Mouse (Mus musculus): ENCODE data around the gene Asic5. TPM values are rescaled to one million over a fixed set of nuclear protein-coding genes. Genes with fewer than 3 reads are reported as not detected.

The Asic5 gene
- total RNA-seq, 1 experiment, result not detected

DNA sequence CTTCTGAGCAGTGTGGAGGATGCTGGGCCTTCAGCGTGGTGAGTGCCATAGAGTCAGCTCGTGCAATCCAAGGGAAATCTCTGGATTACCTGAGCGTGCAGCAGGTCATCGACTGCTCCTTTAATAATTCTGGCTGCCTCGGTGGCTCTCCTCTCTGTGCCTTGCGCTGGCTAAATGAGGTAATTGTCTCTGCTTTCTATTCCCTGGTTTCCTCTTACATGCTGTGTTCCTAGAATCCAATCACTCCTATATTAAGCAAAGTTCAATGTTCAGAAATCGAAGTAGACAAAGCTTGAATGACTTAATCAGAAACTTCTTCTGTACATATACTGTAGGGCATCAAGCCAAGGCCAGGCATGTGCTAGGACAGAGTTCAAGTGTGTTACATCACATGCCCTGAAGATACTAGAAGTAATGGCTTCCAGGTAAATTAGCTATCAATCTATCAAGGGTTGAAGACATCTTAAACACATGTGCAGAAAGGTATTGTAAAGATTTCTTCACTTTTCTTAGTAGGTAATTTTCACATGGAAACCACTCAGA is 37.2 kb upstream of the Asic5 start:
- no peak for DNase-seq (ENCODE audit: low read depth, low spot score)

DNA sequence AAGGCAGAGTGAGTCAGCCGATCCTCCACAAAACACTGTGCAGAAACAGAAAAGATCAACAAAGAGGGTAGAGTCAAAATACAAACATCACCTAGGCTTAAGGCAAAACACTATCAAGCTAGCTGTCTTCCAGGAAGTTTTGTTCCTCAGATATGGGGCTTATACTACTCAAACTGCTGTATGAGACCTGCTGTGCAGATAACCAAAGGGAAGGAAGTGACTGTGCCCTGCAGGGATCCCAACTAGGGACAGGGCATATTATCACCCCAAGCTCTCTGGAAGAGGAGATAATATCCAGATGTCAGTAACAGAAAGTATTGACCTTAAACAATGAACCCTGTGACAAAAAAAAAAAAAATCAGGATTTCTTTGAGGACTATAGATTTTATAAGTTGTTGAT is 33.0 kb upstream of the Asic5 start:
- in situ Hi-C loops (cut with MboI; ENCODE audit: low sequenced_read_pairs in 2 of 2, unreplicated experiment in 2 of 2), result no loop called here
- no peak for DNase-seq (ENCODE audit: low read depth, low spot score)
- Histone ChIP-seq H3K36me3 (ENCODE audit: control insufficient read depth, insufficient read depth, low read length, poor library complexity, severe bottlenecking) (no peaks in the 10 kb centered on the region), H3K4me1 (ENCODE audit: control insufficient read depth in 2 of 2, insufficient read depth in 2 of 2, low read length in 2 of 2, poor library complexity in 1 of 2) (no peaks in the 10 kb centered on the region), H3K9me3 (ENCODE audit: control insufficient read depth, insufficient read depth, low read depth, low read length) (no peaks in the 10 kb centered on the region), H3K27ac (ENCODE audit: insufficient read depth, low read depth, low read length, poor library complexity, severe bottlenecking) (no peak overlapping the region), H3K4me3 (ENCODE audit: insufficient read depth in 1 of 2, low read depth in 1 of 2, low read length in 2 of 2, poor library complexity in 1 of 2, severe bottlenecking in 1 of 2) (no peak overlapping the region), H3K9ac (ENCODE audit: insufficient read depth, low read depth, low read length, poor library complexity, severe bottlenecking) (no peak overlapping the region)
- TF ChIP-seq CHD2 (IDR thresholded peaks at IDR 0.05; ENCODE audit: low read depth, low read length), result no peak
- TF ChIP-seq MAFK (IDR thresholded peaks at IDR 0.05; ENCODE audit: insufficient read depth, low read depth, low read length), result no peak
- TF ChIP-seq ZC3H11A (IDR thresholded peaks at IDR 0.05; ENCODE audit: borderline replicate concordance, low read depth, low read length), result no peak
- no peak for TF ChIP-seq ZNF384 (IDR thresholded peaks at IDR 0.05; ENCODE audit: low read depth, low read length)

More for the DNA sequence above, 37.2 kb upstream of the Asic5 start:
- H3K27ac ChIP-seq (ENCODE audit: insufficient read depth, low read depth, low read length, poor library complexity, severe bottlenecking), result no peak overlapping the region
- H3K9ac ChIP-seq (ENCODE audit: insufficient read depth, low read depth, low read length, poor library complexity, severe bottlenecking), result no peak overlapping the region
- no peaks in the 10 kb centered on the region for H3K9me3 ChIP-seq (ENCODE audit: control insufficient read depth, insufficient read depth, low read depth, low read length)
- no peaks in the 10 kb centered on the region for H3K4me1 ChIP-seq (ENCODE audit: control insufficient read depth in 2 of 2, insufficient read depth in 2 of 2, low read length in 2 of 2, poor library complexity in 1 of 2)
- no peak overlapping the region for H3K4me3 ChIP-seq (ENCODE audit: insufficient read depth in 1 of 2, low read depth in 1 of 2, low read length in 2 of 2, poor library complexity in 1 of 2, severe bottlenecking in 1 of 2)
- no peaks in the 10 kb centered on the region for H3K36me3 ChIP-seq (ENCODE audit: control insufficient read depth, insufficient read depth, low read length, poor library complexity, severe bottlenecking)
- no peak for TF ChIP-seq MAFK (IDR thresholded peaks at IDR 0.05; ENCODE audit: insufficient read depth, low read depth, low read length)
- TF ChIP-seq ZC3H11A (IDR thresholded peaks at IDR 0.05; ENCODE audit: borderline replicate concordance, low read depth, low read length), result no peak
- no peak for TF ChIP-seq HCFC1 (IDR thresholded peaks at IDR 0.05; ENCODE audit: borderline replicate concordance, insufficient read depth, low read length)
- in situ Hi-C loops (cut with MboI; ENCODE audit: low sequenced_read_pairs in 2 of 2, unreplicated experiment in 2 of 2), result no loop called here

DNA sequence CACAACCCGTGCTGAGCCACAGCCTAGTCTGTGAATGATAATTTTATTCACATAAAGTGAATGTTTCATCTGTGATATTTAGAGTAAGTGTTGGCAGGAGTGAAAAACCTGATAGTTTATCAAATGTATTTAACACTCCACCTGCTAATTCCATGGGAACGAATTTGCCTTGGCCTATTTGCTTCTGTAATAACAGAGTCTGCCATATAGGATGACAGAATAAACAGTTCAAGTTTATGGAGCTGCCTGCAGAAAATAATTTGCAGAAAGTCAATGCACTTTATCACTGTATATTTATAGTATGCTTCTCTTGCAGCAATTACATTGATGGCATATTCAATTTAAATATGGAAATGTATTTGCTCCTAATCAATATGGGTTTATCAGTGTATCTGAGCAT is 30.3 kb upstream of the Asic5 start:
- no peak overlapping the region for H3K27ac ChIP-seq (ENCODE audit: insufficient read depth, low read depth, low read length, poor library complexity, severe bottlenecking)
- DNase-seq (ENCODE audit: low read depth, low spot score), result no peak
- in situ Hi-C loops (cut with MboI; ENCODE audit: low sequenced_read_pairs in 2 of 2, unreplicated experiment in 2 of 2), result no loop called here
- H3K4me1 ChIP-seq (ENCODE audit: control insufficient read depth in 2 of 2, insufficient read depth in 2 of 2, low read length in 2 of 2, poor library complexity in 1 of 2), result no peaks in the 10 kb centered on the region
- no peaks in the 10 kb centered on the region for H3K9me3 ChIP-seq (ENCODE audit: control insufficient read depth, insufficient read depth, low read depth, low read length)
- no peak for TF ChIP-seq ZC3H11A (IDR thresholded peaks at IDR 0.05; ENCODE audit: borderline replicate concordance, low read depth, low read length)
- no peak for TF ChIP-seq CHD2 (IDR thresholded peaks at IDR 0.05; ENCODE audit: low read depth, low read length)
- TF ChIP-seq MAFK (IDR thresholded peaks at IDR 0.05; ENCODE audit: insufficient read depth, low read depth, low read length), result no peak
- TF ChIP-seq HCFC1 (IDR thresholded peaks at IDR 0.05; ENCODE audit: borderline replicate concordance, insufficient read depth, low read length), result no peak
- no peak for TF ChIP-seq ZNF384 (IDR thresholded peaks at IDR 0.05; ENCODE audit: low read depth, low read length)
- no peak overlapping the region for H3K4me3 ChIP-seq (ENCODE audit: insufficient read depth in 1 of 2, low read depth in 1 of 2, low read length in 2 of 2, poor library complexity in 1 of 2, severe bottlenecking in 1 of 2)
- no peaks in the 10 kb centered on the region for H3K36me3 ChIP-seq (ENCODE audit: control insufficient read depth, insufficient read depth, low read length, poor library complexity, severe bottlenecking)
- H3K9ac ChIP-seq (ENCODE audit: insufficient read depth, low read depth, low read length, poor library complexity, severe bottlenecking), result no peak overlapping the region

DNA sequence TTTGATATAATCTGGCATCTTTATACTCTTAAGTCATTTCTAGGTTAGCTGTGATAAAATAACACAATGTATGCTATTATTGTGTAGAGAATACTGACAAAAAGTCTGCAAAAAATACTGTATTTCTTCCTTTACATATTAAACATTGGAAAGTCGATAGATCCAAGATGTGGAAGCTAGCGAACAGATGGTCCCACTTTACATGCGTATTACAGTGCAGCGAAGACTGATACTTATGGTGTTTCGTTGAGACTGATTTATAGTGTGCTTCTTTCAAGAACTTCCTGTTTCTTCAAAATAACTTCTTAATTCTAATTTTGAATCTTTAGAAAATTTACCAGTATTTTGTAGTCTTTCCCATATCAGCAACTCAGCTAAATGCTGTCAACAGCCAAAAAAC is 24.6 kb upstream of the Asic5 start:
- Histone ChIP-seq H3K4me3 (ENCODE audit: insufficient read depth in 1 of 2, low read depth in 1 of 2, low read length in 2 of 2, poor library complexity in 1 of 2, severe bottlenecking in 1 of 2) (no peak overlapping the region), H3K9ac (ENCODE audit: insufficient read depth, low read depth, low read length, poor library complexity, severe bottlenecking) (no peak overlapping the region), H3K9me3 (ENCODE audit: control insufficient read depth, insufficient read depth, low read depth, low read length) (no peaks in the 10 kb centered on the region), H3K4me1 (ENCODE audit: control insufficient read depth in 2 of 2, insufficient read depth in 2 of 2, low read length in 2 of 2, poor library complexity in 1 of 2) (no peaks in the 10 kb centered on the region), H3K27ac (ENCODE audit: insufficient read depth, low read depth, low read length, poor library complexity, severe bottlenecking) (no peak overlapping the region), H3K36me3 (ENCODE audit: control insufficient read depth, insufficient read depth, low read length, poor library complexity, severe bottlenecking) (no peaks in the 10 kb centered on the region)
- no peak for DNase-seq (ENCODE audit: low read depth, low spot score)
- in situ Hi-C loops (cut with MboI; ENCODE audit: low sequenced_read_pairs in 2 of 2, unreplicated experiment in 2 of 2), result no loop called here
- TF ChIP-seq CHD2 (IDR thresholded peaks at IDR 0.05; ENCODE audit: low read depth, low read length) (no peak), ZNF384 (IDR thresholded peaks at IDR 0.05; ENCODE audit: low read depth, low read length) (no peak), ZC3H11A (IDR thresholded peaks at IDR 0.05; ENCODE audit: borderline replicate concordance, low read depth, low read length) (no peak), MAFK (IDR thresholded peaks at IDR 0.05; ENCODE audit: insufficient read depth, low read depth, low read length) (no peak), HCFC1 (IDR thresholded peaks at IDR 0.05; ENCODE audit: borderline replicate concordance, insufficient read depth, low read length) (no peak)

DNA sequence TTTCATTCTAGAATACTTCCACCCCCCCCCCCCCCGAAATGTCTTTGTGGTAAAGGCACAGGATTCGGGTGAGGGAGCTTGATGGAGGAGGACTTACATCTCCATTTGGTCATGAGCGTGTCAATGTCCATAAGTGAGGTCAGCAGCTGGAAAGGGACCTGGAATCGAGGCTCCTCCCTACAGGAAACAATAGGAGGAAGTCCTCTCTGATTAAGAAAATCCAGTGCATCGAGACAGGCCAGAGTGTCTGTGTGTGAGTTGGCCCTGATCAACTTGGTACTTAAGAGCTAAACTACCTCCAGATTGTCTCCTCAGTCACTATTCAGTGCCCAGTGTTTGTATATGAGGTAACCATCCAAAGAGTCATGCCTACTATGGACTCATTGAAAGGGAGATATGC is 20.8 kb upstream of the Asic5 start:
- Histone ChIP-seq H3K4me1 (ENCODE audit: control insufficient read depth in 2 of 2, insufficient read depth in 2 of 2, low read length in 2 of 2, poor library complexity in 1 of 2) (no peaks in the 10 kb centered on the region), H3K9ac (ENCODE audit: insufficient read depth, low read depth, low read length, poor library complexity, severe bottlenecking) (no peak overlapping the region), H3K4me3 (ENCODE audit: insufficient read depth in 1 of 2, low read depth in 1 of 2, low read length in 2 of 2, poor library complexity in 1 of 2, severe bottlenecking in 1 of 2) (no peak overlapping the region), H3K9me3 (ENCODE audit: control insufficient read depth, insufficient read depth, low read depth, low read length) (no peaks in the 10 kb centered on the region), H3K36me3 (ENCODE audit: control insufficient read depth, insufficient read depth, low read length, poor library complexity, severe bottlenecking) (no peaks in the 10 kb centered on the region), H3K27ac (ENCODE audit: insufficient read depth, low read depth, low read length, poor library complexity, severe bottlenecking) (no peak overlapping the region)
- no peak for DNase-seq (ENCODE audit: low read depth, low spot score)
- in situ Hi-C loops (cut with MboI; ENCODE audit: low sequenced_read_pairs in 2 of 2, unreplicated experiment in 2 of 2), result no loop called here
- no peak for TF ChIP-seq HCFC1 (IDR thresholded peaks at IDR 0.05; ENCODE audit: borderline replicate concordance, insufficient read depth, low read length)
- no peak for TF ChIP-seq MAFK (IDR thresholded peaks at IDR 0.05; ENCODE audit: insufficient read depth, low read depth, low read length)
- no peak for TF ChIP-seq CHD2 (IDR thresholded peaks at IDR 0.05; ENCODE audit: low read depth, low read length)
- no peak for TF ChIP-seq ZNF384 (IDR thresholded peaks at IDR 0.05; ENCODE audit: low read depth, low read length)
- TF ChIP-seq ZC3H11A (IDR thresholded peaks at IDR 0.05; ENCODE audit: borderline replicate concordance, low read depth, low read length), result no peak

All from ES-E14 (cell line).